Mouse (Mus musculus) forebrain, embryonic 16.5 days (tissue): Measurements from ENCODE around the gene Zfp846. TPM values are rescaled to one million over a fixed set of nuclear protein-coding genes. Genes with fewer than 3 reads are reported as not detected.

Experiments
- ATAC-seq: fragments of 200-750 bp; cut with Nextera tagmentation; 2 replicates; pipeline ENCODE4 v1.8.0; 2017; ENCODE audit warnings: mild to moderate bottlenecking, moderate library complexity
- H3K27ac ChIP-seq: fragments of 300-500 bp; sonication (generic); 2 replicates; pipeline ENCODE4 v1.5.1; 2014; ENCODE audit warnings: low read length, control low read depth
- H3K27me3 ChIP-seq: fragments of 300-500 bp; sonication (generic); replicated peaks from 2 replicates; pipeline ENCODE4 v1.6.1; 2014; ENCODE audit warnings: low read length; ENCODE audit not compliant: control insufficient read depth, insufficient read depth
- H3K36me3 ChIP-seq: fragments of 300-500 bp; sonication (generic); 2 replicates; pipeline ENCODE4 v1.6.1; 2014; ENCODE audit not compliant: control insufficient read depth, insufficient read depth
- H3K4me1 ChIP-seq: fragments of 300-500 bp; sonication (generic); replicated peaks from 2 replicates; pipeline ENCODE4 v1.6.1; 2014; ENCODE audit warnings: low read length; ENCODE audit not compliant: control insufficient read depth, insufficient read depth
- H3K4me2 ChIP-seq: fragments of 300-500 bp; sonication (generic); 2 replicates; pipeline ENCODE4 v1.6.1; 2014; ENCODE audit warnings: mild to moderate bottlenecking, low read length, control low read depth
- H3K4me3 ChIP-seq: fragments of 300-500 bp; sonication (generic); replicated peaks from 2 replicates; pipeline ENCODE4 v1.5.1; 2014; ENCODE audit warnings: mild to moderate bottlenecking, low read length, control low read depth
- H3K9ac ChIP-seq: fragments of 300-500 bp; sonication (generic); replicated peaks from 2 replicates; pipeline ENCODE4 v1.6.1; 2014; ENCODE audit warnings: low read depth, low read length, control low read depth
- H3K9me3 ChIP-seq: fragments of 300-500 bp; sonication (generic); 2 replicates; pipeline ENCODE4 v1.6.1; 2016; ENCODE audit warnings: low read length; ENCODE audit not compliant: control insufficient read depth
- WGBS: fragments of 180-500 bp; shearing (Covaris S2); extraction: QIAGEN DNeasy Blood & Tissue Kit; methylation state at CpG from one replicate; pipeline ENCODE4 v1.1.7; 2014; 5-methylcytosine and 5-hydroxymethylcytosine counted together
- polyA plus RNA-seq: library from polyadenylated mRNA; unstranded; fragments of >200 nt; fragmentation: Nextera tagmentation; extraction: Ambion mirVana; gene quantifications from 2 replicates; pipeline ENCODE4 v1.2.1, GENCODE M21; 2015

Gene Zfp846
- polyA plus RNA-seq: 48.6 and 53.7 TPM in 2 replicates

DNA sequence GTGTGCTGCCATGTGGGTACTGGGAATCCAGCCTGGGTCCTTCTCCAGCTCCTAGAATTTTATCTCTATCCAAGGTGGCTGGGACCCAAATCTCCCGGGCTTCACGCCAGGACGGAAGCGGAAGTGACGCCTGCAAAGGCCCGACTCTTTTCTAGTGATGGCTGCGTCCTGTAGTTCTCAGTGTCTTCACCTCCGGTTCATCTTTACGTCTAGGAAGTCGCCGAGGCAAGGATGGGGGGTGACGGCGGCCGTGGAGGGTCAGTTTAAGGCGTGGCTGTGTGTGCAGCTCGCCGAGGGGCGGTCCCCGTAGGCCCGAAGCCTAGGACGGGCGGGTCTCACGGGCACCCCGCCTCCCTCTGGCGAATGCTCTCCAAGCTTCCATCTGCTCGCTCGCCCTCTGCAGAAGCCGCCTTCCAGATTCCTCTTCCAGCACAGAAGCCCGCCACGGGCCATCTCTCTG lies at the start of gene Zfp846:
Zfp846 (plus strand) TSS at position 117 of the 460 bp plus-strand sequence.
- peaks cover 9% of the 10 kb centered on the region for H3K4me1 ChIP-seq
- peak; percentile 98 for ATAC-seq

GRCm38 (mm10) chr9:20534326-20534926 lies 46.7 kb upstream of the Zfp846 start:
- peaks cover 6% of the 10 kb centered on the region; the same call in 1 of the 2 replicates for H3K27me3 ChIP-seq
- H3K27ac ChIP-seq: no peak overlapping the region
- no peak for ATAC-seq
- no peaks in the 10 kb centered on the region for H3K36me3 ChIP-seq
- no peak overlapping the region for H3K4me2 ChIP-seq
- no peaks in the 10 kb centered on the region for H3K4me1 ChIP-seq
- no peak overlapping the region for H3K4me3 ChIP-seq
- no peak overlapping the region for H3K9ac ChIP-seq
- 71% methylated on average over 8 of the region's 8 CpGs for WGBS
- H3K9me3 ChIP-seq: no peaks in the 10 kb centered on the region

More for the DNA sequence above, at the start of gene Zfp846:
- Histone ChIP-seq H3K9me3 (no peaks in the 10 kb centered on the region), H3K4me3 (peak within 1 kb of the TSS; percentile 83), H3K4me2 (peak within 1 kb of the TSS; percentile 74), H3K36me3 (no peaks in the 10 kb centered on the region), H3K9ac (peak within 1 kb of the TSS; percentile 85), H3K27me3 (peaks cover 11% of the 10 kb centered on the region), H3K27ac (peak within 1 kb of the TSS; percentile 95)
- WGBS: under 1% methylated on average over 30 of the region's 30 CpGs

DNA sequence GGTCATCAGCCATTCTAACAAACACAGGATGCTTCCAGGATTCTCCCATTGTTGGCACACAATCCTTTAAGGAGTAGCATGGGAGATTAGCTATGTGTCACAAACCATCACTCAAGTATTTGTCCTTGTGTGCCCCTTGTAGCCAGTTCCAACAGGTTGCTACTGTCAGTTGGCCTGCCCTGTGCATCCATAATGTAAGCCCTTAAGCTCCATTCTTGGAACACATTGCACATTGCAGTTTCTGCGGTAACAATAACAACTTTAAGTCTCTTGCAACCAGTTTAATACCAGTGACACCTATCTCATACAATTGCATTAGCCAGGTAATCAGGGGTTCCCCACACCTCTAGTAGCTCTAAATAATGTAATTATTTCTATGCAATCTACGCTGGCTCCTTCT lies 44.5 kb upstream of the Zfp846 start:
- WGBS: 80% methylated on average over 2 of the region's 2 CpGs
- no peak overlapping the region for H3K27ac ChIP-seq
- no peaks in the 10 kb centered on the region for H3K9me3 ChIP-seq
- H3K4me1 ChIP-seq: no peaks in the 10 kb centered on the region
- H3K27me3 ChIP-seq: peaks cover 2% of the 10 kb centered on the region; the same call in 1 of the 2 replicates
- no peak overlapping the region for H3K9ac ChIP-seq
- no peak for ATAC-seq
- no peak overlapping the region for H3K4me3 ChIP-seq
- no peaks in the 10 kb centered on the region for H3K36me3 ChIP-seq
- H3K4me2 ChIP-seq: no peak overlapping the region

DNA sequence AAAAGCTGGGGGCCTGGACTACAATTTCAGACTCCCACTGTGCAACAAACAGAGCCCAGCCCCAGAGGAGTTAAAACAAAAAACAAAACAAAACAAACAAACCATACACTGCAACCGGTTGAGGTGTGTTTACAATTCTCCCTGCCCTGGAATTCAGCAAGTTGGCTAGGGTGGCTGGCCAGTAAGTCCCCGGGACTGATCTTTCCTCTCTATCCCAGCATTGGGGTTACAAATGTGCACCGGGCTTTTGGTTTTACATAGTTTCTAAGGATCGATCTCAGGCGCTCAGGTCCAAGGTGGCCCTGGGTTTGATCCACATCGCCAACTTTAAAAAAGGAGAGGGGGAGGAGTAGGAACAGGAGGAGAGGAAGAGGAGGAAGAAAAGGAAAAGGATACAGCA lies 37.6 kb upstream of the Zfp846 start:
- H3K4me2 ChIP-seq: no peak overlapping the region

DNA sequence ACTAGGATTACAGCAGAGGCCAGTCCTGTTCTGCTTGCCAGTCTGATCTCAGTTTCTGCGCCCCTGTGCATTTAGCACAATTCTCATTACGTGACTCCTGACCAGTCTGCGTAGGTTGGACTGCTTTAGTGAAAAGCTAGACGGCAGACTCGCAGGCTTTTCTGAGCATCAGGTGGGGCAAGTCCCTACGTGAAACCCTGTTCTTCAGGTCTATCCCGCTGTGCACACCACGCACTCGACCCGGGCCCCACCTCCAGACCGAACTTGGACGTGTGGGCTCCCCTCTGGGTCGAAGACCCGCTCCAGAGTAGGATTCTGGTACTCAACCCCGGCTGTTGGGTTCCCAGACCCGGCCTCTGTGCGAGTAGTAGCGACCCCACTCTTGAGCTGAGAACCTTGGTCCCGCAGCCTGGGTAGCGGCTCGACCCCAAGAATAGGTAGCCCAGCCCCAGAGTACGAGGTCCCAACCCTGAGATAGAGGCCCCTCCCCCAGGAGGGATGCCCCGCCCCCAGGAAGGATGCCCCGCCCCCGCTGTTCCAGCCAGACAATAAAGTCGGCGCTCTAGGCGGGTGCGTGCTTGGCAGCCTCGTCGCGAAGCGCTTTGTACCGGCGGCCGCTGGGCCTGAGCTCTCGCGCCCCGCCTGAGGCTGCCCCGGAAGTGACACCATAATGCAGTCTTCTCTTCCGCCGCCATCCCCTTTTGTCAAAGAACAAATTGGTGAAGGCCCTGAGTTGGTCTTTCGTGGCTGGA lies 36.8 kb upstream of the Zfp846 start:
- no peaks in the 10 kb centered on the region for H3K9me3 ChIP-seq
- H3K4me1 ChIP-seq: peaks cover 5% of the 10 kb centered on the region; the same call in 1 of the 2 replicates
- peak overlapping the region; percentile 84 for H3K4me2 ChIP-seq
- peak overlapping the region; percentile 45 for H3K4me3 ChIP-seq
- peak overlapping the region; percentile 66 for H3K9ac ChIP-seq
- peak; percentile 96 for ATAC-seq
- peak overlapping the region; percentile 74 for H3K27ac ChIP-seq
- no peaks in the 10 kb centered on the region for H3K36me3 ChIP-seq
- 0 out of 2 replicates have a peak, but pooled peaks cover 2% of the 10 kb centered on the region for H3K27me3 ChIP-seq
- WGBS: 2% methylated on average over 43 of the region's 43 CpGs

More for the DNA sequence above, 37.6 kb upstream of the Zfp846 start:
- Histone ChIP-seq H3K9ac (no peak overlapping the region), H3K36me3 (no peaks in the 10 kb centered on the region), H3K4me3 (no peak overlapping the region), H3K27me3 (0 out of 2 replicates have a peak, but pooled peaks cover 2% of the 10 kb centered on the region), H3K4me1 (peaks cover 5% of the 10 kb centered on the region; the same call in 1 of the 2 replicates), H3K27ac (no peak overlapping the region), H3K9me3 (no peaks in the 10 kb centered on the region)
- WGBS: 39% methylated on average over 6 of the region's 6 CpGs
- no peak for ATAC-seq

- H3K27me3 ChIP-seq: 0 out of 2 replicates have a peak, but pooled peaks cover 2% of the 10 kb centered on the region
- ATAC-seq: no peak
- H3K4me1 ChIP-seq: peaks cover 5% of the 10 kb centered on the region; the same call in 1 of the 2 replicates
- 27% methylated on average over 8 of the region's 8 CpGs for WGBS
- no peaks in the 10 kb centered on the region for H3K9me3 ChIP-seq
- peak overlapping the region; percentile 66 for H3K9ac ChIP-seq
- peak overlapping the region; percentile 74; the same call in 1 of the 2 replicates for H3K27ac ChIP-seq
- H3K36me3 ChIP-seq: no peaks in the 10 kb centered on the region
- peak overlapping the region; percentile 45 for H3K4me3 ChIP-seq
- H3K4me2 ChIP-seq: peak overlapping the region; percentile 84
Observed at GRCm38 (mm10) chr9:20545151-20545550, 35.9 kb upstream of the Zfp846 start.

GRCm38 (mm10) chr9:20551781-20552275 lies 29.3 kb upstream of the Zfp846 start:
- 63% methylated on average over 5 of the region's 5 CpGs for WGBS
- no peaks in the 10 kb centered on the region for H3K9me3 ChIP-seq
- no peak for ATAC-seq
- H3K36me3 ChIP-seq: no peaks in the 10 kb centered on the region
- no peak overlapping the region for H3K27ac ChIP-seq
- no peak overlapping the region for H3K9ac ChIP-seq
- H3K27me3 ChIP-seq: no peaks in the 10 kb centered on the region
- no peaks in the 10 kb centered on the region for H3K4me1 ChIP-seq
- H3K4me3 ChIP-seq: no peak overlapping the region
- no peak overlapping the region for H3K4me2 ChIP-seq

- ATAC-seq: no peak
- Histone ChIP-seq H3K4me2 (no peak overlapping the region), H3K9ac (no peak overlapping the region), H3K4me1 (no peaks in the 10 kb centered on the region), H3K27ac (no peak overlapping the region), H3K4me3 (no peak overlapping the region), H3K27me3 (no peaks in the 10 kb centered on the region), H3K36me3 (no peaks in the 10 kb centered on the region), H3K9me3 (no peaks in the 10 kb centered on the region)
- 74% methylated on average over 1 of the region's 1 CpGs for WGBS
Observed at GRCm38 (mm10) chr9:20552698-20553097, 28.4 kb upstream of the Zfp846 start.

DNA sequence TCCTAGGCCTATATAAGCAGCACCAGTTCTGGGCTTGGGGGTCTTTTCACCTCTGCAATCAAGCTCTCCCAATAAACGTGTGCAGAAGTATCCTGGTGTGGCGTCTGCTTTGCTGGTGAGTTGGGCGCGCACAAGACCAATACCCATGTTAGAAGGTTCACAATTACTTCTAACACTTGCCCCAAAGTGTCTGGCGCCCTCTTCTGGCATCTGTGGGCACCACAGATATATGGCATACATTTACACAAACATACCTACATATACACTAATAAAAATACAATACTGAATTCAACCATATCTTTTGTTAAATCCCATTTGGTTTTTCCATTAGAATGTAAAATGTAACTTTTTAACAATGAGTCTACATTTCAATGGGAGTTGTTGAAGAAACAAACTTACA lies 18.9 kb upstream of the Zfp846 start:
- Histone ChIP-seq H3K4me3 (no peak overlapping the region), H3K27me3 (no peaks in the 10 kb centered on the region), H3K4me2 (no peak overlapping the region), H3K9me3 (no peaks in the 10 kb centered on the region), H3K9ac (no peak overlapping the region), H3K36me3 (no peaks in the 10 kb centered on the region), H3K27ac (no peak overlapping the region), H3K4me1 (no peaks in the 10 kb centered on the region)
- WGBS: 84% methylated on average over 5 of the region's 5 CpGs
- no peak for ATAC-seq
